Mouse (Mus musculus) spleen, adult 18-20 months (tissue): ENCODE measurements around the gene Mgat5b.

ENCODE experiments used
- DNase-seq, 2 experiments: peaks; one replicate each; pipeline ENCODE4 v3.0.0; 2022; ENCODE audit warnings: mixed read lengths in 2 of 2

Mgat5b gene

GRCm38 (mm10) chr11:116919186-116920020 is 740 bp downstream of the Mgat5b start:
- no peak for DNase-seq

GRCm38 (mm10) chr11:116920746-116921145 is 2.1 kb downstream of the Mgat5b start:
- no peak for DNase-seq

- no peak for DNase-seq
Measured at GRCm38 (mm10) chr11:116922058-116922457, 3.4 kb downstream of the Mgat5b start.

GRCm38 (mm10) chr11:116928031-116928430 is 9.4 kb downstream of the Mgat5b start:
- DNase-seq, result no peak

DNA sequence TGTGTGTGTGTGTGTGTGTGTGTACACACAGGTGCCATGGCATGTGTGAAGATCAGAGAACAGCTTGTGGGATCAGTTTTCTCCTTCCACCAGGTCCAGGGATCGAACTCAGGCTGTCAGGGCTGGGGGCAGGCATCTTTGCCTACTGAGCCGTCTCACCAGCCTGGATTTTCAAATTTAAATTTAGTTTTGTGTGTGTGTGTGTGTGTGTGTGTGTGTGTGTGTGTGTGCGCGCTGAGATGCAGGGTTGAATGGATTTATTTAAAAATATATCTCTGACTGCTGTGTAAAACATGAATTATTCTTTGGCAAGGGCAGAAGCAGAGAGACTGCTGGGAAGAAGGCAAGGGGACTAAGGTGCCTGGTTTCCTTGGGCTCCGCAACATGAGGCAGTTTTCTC is 16.2 kb downstream of the Mgat5b start:
- DNase-seq, result no peak

DNA sequence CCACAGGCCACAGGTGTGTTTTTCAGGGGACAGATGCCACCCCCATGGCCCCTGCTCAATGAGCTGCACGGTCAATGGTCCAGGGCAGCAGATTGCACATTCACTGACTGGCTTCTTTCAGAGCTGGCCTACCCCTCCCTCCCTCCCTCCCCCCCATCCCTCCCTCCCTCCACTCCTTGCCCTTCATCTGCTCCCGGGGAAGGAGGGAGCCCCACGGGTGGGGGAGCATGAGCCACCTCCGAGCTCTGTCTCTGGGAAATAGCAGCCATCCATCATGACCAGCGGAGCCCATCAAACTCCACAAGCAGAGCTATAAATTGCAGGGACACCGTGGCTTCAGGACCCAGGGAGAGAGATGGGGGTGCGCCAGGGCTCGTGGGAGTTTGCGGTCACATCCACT is 16.7 kb downstream of the Mgat5b start:
- DNase-seq, result no peak

- DNase-seq, result no peak
Measured at GRCm38 (mm10) chr11:116935917-116936316, 17.3 kb downstream of the Mgat5b start.

DNA sequence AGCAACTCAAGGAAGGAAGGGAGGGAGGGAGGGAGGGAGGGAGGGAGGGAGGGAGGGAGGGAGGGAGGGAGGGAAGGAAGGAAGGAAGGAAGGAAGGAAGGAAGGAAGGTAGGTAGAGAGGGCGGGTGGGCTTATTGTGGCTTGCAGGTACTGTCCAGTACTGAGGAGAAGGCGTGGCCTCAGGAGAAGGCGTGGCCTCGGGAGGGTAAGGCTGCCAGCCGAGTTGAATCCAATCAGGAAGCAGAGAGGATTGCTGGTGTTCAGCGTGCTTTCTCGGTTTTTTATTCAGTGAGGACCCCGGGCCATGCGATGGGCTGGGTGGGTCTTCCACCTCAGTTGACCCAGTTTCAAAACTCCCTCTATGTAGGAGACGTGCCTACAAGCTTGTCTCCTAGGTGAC is 18.5 kb downstream of the Mgat5b start:
- no peak for DNase-seq

DNA sequence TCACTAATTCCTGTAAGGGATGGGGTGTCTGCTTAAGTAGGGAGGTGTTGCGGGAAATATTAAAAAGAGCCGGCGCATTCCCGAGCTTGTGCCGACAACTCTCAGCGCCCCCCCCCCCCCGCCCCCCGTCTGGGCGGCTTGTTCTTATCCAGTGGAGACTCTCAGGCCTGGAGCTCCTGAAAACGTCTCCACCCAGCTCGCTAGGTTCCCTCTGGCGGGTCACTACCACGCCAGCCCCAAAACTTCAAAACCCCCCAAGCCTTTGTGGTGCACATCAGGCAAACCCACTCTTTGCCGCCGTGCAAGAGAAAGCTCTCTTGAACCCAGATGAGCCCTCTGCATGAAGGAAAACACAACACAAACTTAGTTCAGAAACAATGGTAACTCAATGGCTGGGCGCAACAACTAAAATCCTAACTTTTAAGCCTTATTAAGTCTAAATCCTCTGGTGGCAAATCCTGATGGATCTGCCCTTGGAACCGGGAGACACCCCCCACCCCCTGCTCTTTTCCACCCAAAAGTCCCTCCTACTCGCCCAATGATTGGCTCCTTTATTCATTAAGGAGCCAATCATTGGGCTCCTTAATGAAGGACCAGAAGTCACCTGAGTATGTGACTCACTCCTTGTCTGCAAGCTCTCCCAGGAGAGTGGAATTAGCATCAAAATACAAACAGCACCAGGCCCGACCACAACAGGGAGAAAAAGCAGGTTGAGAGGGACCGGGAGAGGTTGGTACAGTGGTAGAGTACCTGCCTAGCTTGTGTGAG is 21.6 kb downstream of the Mgat5b start:
- DNase-seq, result no peak

DNA sequence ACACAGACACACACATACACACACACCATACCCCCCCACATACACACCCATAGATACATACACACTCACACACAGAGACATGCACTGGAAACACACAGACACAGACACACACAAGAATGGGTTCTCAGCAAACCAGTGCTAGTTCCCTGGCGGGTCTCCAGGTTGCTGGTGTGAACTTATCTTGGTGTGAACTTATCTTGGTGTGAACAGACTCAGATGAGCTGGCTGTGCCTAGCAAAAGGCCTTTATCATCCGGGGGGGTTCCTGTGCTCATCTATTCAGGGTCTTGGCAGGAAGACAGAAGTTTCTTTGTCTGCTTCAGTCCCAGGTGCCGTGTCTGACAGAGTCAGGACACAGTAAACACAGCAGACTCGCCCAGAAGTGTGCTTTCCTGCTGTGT is 25.7 kb downstream of the Mgat5b start:
- no peak for DNase-seq

DNA sequence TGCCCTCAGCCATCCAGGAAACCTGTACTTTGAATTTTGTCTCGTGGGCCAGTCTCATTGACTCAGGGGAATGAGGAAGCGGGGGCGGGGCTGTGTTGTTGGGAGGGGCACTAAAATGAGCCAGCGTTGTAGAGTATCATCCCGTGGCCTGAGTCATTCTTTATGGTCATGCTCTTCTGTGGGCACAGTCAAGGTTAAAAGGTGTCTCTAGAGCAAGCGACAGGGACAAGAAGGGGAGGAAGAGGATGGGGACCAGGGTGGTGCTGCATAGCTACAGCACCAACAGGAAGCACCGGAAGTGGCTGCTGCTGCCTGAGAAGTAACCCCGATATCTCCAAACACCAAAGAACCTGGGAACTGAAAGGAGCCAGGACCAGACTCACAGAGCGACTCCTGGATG is 31.2 kb downstream of the Mgat5b start:
- peak in 1 of 2 experiments; percentile 12 for DNase-seq

GRCm38 (mm10) chr11:116951429-116951828 is 32.8 kb downstream of the Mgat5b start:
- no peak for DNase-seq

- no peak for DNase-seq
Measured at GRCm38 (mm10) chr11:116954231-116955118, 35.8 kb downstream of the Mgat5b start.

- DNase-seq, result no peak
Measured at GRCm38 (mm10) chr11:116958601-116959000, 39.9 kb downstream of the Mgat5b start.

DNA sequence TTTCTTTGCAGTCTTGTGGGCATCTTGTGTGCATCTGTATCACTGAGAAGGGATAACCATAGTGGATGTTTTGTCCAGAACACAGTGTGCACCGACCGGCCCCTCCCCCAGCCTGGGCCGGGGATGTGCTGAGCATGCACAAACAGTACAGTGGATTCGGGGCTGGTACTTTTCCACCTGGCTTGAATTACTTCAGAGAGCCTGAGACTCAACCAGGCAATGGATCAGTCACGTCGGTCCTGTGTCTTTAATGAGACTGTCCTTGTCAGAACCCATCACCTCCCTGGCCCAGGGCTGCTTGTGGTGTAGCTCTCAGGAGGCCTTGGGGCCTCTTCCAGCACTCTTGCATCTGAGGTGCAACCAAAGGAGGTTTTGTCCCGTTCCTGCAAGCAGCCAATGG is 46.4 kb downstream of the Mgat5b start:
- no peak for DNase-seq

DNA sequence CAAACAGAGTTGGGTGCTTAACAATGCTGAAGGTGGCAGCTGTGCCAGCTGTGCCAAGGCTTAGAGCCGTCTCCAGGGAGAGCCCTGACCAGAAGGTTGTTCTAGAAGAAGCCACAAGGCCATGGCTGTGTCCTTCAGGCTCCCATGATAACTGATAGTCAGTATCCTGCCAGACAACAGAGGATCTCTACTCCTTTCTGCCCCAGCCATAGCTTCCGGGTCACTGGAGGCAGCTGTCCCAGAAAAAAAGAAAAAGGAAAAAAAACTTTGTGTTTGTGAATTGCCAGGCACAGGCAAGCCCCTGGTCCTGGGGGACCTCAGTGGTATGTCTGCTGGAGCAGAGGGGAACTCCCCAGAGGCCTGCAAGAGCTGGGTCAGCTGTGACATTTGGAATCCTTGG is 47.3 kb downstream of the Mgat5b start:
- DNase-seq, result no peak

DNA sequence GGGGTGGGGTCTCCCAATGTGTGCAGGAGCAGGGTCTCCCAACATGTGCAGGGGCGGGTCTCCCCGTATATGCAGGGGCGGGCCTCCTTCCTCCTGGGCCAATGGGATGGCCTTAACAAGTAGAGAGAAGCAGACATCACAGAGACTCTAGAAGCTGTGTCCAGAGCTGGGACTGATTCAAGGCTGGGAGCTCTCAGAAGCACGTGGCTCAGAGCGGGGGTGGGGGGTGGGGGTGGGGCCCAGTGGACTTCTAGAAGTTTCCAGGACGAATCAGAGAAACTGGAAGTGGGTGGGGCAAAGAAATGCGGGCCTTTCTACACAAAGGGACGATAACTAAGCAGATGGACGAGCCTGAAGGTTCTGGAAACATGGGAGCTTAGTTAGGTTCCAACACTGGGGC is 49.9 kb downstream of the Mgat5b start:
- no peak for DNase-seq

GRCm38 (mm10) chr11:116969498-116969897 is 50.8 kb downstream of the Mgat5b start:
- no peak for DNase-seq

GRCm38 (mm10) chr11:116970847-116971246 is 52.2 kb downstream of the Mgat5b start:
- no peak for DNase-seq

DNA sequence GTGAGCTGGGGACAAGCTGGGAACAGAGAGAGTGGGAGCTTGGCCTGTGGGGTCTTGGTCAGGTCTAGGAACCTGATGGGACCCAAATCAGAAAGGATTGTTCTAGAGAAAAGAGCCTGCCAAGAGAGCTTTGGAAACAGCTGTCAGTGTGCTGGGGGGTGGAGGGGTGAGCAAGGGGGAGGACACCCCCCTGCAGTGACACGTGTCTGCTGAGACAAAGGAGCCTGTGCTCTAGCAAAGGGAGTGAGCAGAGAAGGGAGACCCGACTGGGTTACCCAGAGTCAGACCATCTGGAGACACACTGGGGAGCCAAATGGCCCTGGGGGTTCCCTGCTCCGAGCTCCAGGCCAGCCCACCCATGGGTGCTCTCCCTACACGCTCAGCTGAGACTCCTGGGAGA is 54.2 kb downstream of the Mgat5b start:
- DNase-seq, result no peak

- no peak for DNase-seq
Measured at GRCm38 (mm10) chr11:116973508-116973907, 54.8 kb downstream of the Mgat5b start.

DNA sequence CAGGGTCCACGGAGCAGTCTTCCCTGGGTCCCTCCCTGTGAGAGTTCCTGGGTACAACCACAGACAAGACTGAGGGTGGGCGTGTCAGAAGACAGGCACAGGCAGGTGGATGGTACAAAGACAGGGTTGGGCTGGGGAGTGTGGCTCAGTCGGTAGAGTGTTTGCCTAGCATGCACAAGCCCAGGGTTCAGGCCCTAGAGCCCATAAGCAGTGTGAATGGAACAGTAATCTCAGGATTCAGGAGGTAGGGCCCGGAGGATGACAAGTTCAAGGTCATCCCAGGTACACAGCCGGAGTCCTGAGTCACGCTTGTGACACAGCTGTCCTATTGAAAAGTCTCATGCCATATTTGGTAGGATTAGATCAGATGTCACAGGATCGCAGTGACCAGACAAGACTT is 55.7 kb downstream of the Mgat5b start:
- DNase-seq, result no peak

- no peak for DNase-seq
Measured at GRCm38 (mm10) chr11:116980313-116980712, 61.6 kb downstream of the Mgat5b start.
